Mouse (Mus musculus): Measurements from ENCODE around the gene Atg14.

GRCm38 (mm10) chr14:47597942-47598388 is 27.5 kb upstream of the Atg14 start:
- no peak for TF ChIP-seq POLR2A (IDR thresholded peaks at IDR 0.05; ENCODE audit: low read depth, low read length)
- peak; percentile 66 for TF ChIP-seq CTCF (conservative IDR thresholded peaks at IDR 0.05; ENCODE audit: insufficient read depth, insufficient read length, low read depth, low read length)

All from kidney, adult 2 months (tissue).